Mouse (Mus musculus) midbrain, embryonic 14.5 days (tissue): ENCODE results near the gene Olfr763. TPM values are rescaled to one million over a fixed set of nuclear protein-coding genes. Genes with fewer than 3 reads are reported as not detected.
A peak's percentile ranks its signal among the peaks of the same experiment; 100 is the strongest.

Experiments used
- ATAC-seq: fragments of 200-750 bp; cut with Nextera tagmentation; 2 replicates; pipeline ENCODE4 v1.8.0; 2017; ENCODE audit warnings: moderate number of reproducible peaks, moderate library complexity; ENCODE audit not compliant: low FRiP score, low TSS enrichment
- DNase-seq: peaks from one replicate; pipeline ENCODE4 v3.0.0-alpha.2; 2015
- H3K27ac ChIP-seq: fragments of 300-500 bp; sonication (generic); replicated peaks from 2 replicates; pipeline ENCODE4 v1.5.1; 2014; ENCODE audit warnings: mild to moderate bottlenecking, low read depth, low read length, moderate library complexity
- H3K27me3 ChIP-seq: fragments of 300-500 bp; sonication (generic); 2 replicates; pipeline ENCODE4 v1.6.1; 2014; ENCODE audit warnings: low read length, control low read depth, mixed read lengths; ENCODE audit not compliant: control insufficient read depth, insufficient read depth
- H3K36me3 ChIP-seq: fragments of 300-500 bp; sonication (generic); 2 replicates; pipeline ENCODE4 v1.6.1; 2014; ENCODE audit warnings: low read length, control low read depth; ENCODE audit not compliant: control insufficient read depth, insufficient read depth
- H3K4me1 ChIP-seq: fragments of 300-500 bp; sonication (generic); 2 replicates; pipeline ENCODE4 v1.6.1; 2014; ENCODE audit warnings: mild to moderate bottlenecking, antibody characterized with exemption, low read length, control low read depth; ENCODE audit not compliant: control insufficient read depth, insufficient read depth
- H3K4me2 ChIP-seq: fragments of 300-500 bp; sonication (generic); 2 replicates; pipeline ENCODE4 v1.6.1; 2014; ENCODE audit warnings: mild to moderate bottlenecking, low read length, moderate library complexity
- H3K4me3 ChIP-seq: fragments of 300-500 bp; sonication (generic); replicated peaks from 2 replicates; pipeline ENCODE4 v1.5.1; 2014; ENCODE audit warnings: low read depth, low read length
- H3K9ac ChIP-seq: fragments of 300-500 bp; sonication (generic); replicated peaks from 2 replicates; pipeline ENCODE4 v1.6.1; 2014; ENCODE audit warnings: mild to moderate bottlenecking, low read length, moderate library complexity
- H3K9me3 ChIP-seq: fragments of 300-500 bp; sonication (generic); 2 replicates; pipeline ENCODE4 v1.6.1; 2016; ENCODE audit warnings: low read length, control low read depth, mixed read lengths; ENCODE audit not compliant: control insufficient read depth
- WGBS: fragments of 180-500 bp; shearing (Covaris S2); extraction: QIAGEN DNeasy Blood & Tissue Kit; methylation state at CpG from one replicate; pipeline ENCODE4 v1.1.7; 2014; 5-methylcytosine and 5-hydroxymethylcytosine counted together
- polyA plus RNA-seq: library from polyadenylated mRNA; unstranded; fragments of >200 nt; fragmentation: Nextera tagmentation; extraction: Ambion mirVana; gene quantifications from 2 replicates; pipeline ENCODE4 v1.2.1, GENCODE M21; 2014

The Olfr763 gene
- polyA plus RNA-seq = not detected in 2 replicates

- WGBS = 82% methylated on average over 2 of the region's 2 CpGs
- Histone ChIP-seq H3K9ac (no peak within 1 kb of the TSS), H3K4me2 (no peak within 1 kb of the TSS), H3K36me3 (no peaks in the 10 kb centered on the region), H3K27me3 (no peaks in the 10 kb centered on the region), H3K4me3 (no peak within 1 kb of the TSS), H3K4me1 (no peaks in the 10 kb centered on the region), H3K27ac (no peak within 1 kb of the TSS), H3K9me3 (no peaks in the 10 kb centered on the region)
- ATAC-seq (no peak), DNase-seq (no peak)
Observed at GRCm38 (mm10) chr10:129010288-129010841, at the start of gene Olfr763. Gene Olfr763, plus strand, starts transcription at chr10:129010791.

DNA sequence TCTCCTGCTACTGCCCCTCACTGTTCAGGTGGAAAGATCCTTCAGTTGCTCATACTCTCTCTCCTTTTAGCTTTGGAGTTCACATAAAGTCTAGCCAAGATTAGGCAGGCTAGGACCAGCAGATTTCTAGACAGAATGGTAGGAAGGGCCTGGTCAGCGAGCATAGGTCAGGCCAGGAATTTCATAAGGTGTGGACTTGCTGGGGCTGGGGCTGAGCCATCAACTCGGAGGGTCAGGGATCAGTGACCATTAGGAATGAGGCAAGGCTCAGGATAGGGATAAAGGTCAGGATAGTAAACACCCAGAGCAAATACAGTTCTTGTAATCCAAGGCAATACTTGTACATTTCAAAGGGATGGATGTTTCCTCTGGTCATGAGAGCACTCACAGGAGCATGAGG is 45.6 kb upstream of the Olfr763 start:
- Histone ChIP-seq H3K4me1 (no peaks in the 10 kb centered on the region), H3K36me3 (no peaks in the 10 kb centered on the region), H3K9ac (no peak overlapping the region), H3K27ac (no peak overlapping the region), H3K4me2 (no peak overlapping the region), H3K9me3 (no peaks in the 10 kb centered on the region), H3K4me3 (no peak overlapping the region), H3K27me3 (no peaks in the 10 kb centered on the region)
- ATAC-seq (no peak), DNase-seq (no peak)
- 73% methylated on average over 2 of the region's 2 CpGs for WGBS

DNA sequence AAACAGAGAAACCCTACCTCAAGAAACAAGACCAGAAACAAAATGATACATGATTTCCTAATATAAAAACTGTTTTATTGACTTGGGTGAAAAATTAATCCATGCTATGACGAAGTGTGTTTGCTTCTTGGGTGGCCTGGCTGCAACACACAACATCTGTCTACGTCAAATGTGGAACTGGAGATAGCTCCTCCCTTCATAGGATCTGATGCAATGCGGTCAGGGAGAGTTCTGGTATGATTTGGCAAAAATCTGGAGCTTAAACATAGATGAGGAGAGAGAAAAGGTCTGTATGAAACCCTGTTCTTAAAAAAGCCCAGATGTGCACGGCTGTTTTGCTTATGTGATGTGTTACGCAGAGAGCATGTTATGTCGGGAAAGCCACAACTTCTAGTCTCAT is 44.7 kb upstream of the Olfr763 start:
- ATAC-seq (no peak), DNase-seq (no peak)
- H3K9ac ChIP-seq = no peak overlapping the region
- H3K4me1 ChIP-seq = no peaks in the 10 kb centered on the region
- no peak overlapping the region for H3K27ac ChIP-seq
- no peaks in the 10 kb centered on the region for H3K9me3 ChIP-seq
- H3K36me3 ChIP-seq = no peaks in the 10 kb centered on the region
- whole genome bisulfite sequencing = 92% methylated on average over 6 of the region's 6 CpGs
- no peak overlapping the region for H3K4me3 ChIP-seq
- no peaks in the 10 kb centered on the region for H3K27me3 ChIP-seq
- H3K4me2 ChIP-seq = no peak overlapping the region

- Histone ChIP-seq H3K4me2 (no peak overlapping the region), H3K27me3 (no peaks in the 10 kb centered on the region), H3K27ac (no peak overlapping the region), H3K4me3 (no peak overlapping the region), H3K36me3 (no peaks in the 10 kb centered on the region), H3K9me3 (no peaks in the 10 kb centered on the region), H3K4me1 (no peaks in the 10 kb centered on the region), H3K9ac (no peak overlapping the region)
- no peak for ATAC-seq
- no peak for DNase-seq
- 64% methylated on average over 1 of the region's 1 CpGs for WGBS
Observed at GRCm38 (mm10) chr10:128968341-128968749, 42.2 kb upstream of the Olfr763 start.

- Histone ChIP-seq H3K4me3 (no peak overlapping the region), H3K4me1 (no peaks in the 10 kb centered on the region), H3K27ac (no peak overlapping the region), H3K27me3 (no peaks in the 10 kb centered on the region), H3K9me3 (no peaks in the 10 kb centered on the region), H3K4me2 (no peak overlapping the region), H3K36me3 (no peaks in the 10 kb centered on the region), H3K9ac (no peak overlapping the region)
- WGBS = 56% methylated on average over 1 of the region's 1 CpGs
- ATAC-seq (no peak), DNase-seq (no peak)
Observed at GRCm38 (mm10) chr10:128970740-128971250, 39.8 kb upstream of the Olfr763 start.

GRCm38 (mm10) chr10:128972841-128973240 is 37.8 kb upstream of the Olfr763 start:
- Histone ChIP-seq H3K4me3 (no peak overlapping the region), H3K27ac (no peak overlapping the region), H3K9me3 (no peaks in the 10 kb centered on the region), H3K36me3 (no peaks in the 10 kb centered on the region), H3K9ac (no peak overlapping the region), H3K4me2 (no peak overlapping the region), H3K4me1 (no peaks in the 10 kb centered on the region), H3K27me3 (no peaks in the 10 kb centered on the region)
- no peak for ATAC-seq
- WGBS = 73% methylated on average over 4 of the region's 4 CpGs
- no peak for DNase-seq

GRCm38 (mm10) chr10:128976395-128976794 is 34.2 kb upstream of the Olfr763 start:
- H3K27ac ChIP-seq = no peak overlapping the region
- WGBS = 71% methylated on average over 3 of the region's 3 CpGs

DNA sequence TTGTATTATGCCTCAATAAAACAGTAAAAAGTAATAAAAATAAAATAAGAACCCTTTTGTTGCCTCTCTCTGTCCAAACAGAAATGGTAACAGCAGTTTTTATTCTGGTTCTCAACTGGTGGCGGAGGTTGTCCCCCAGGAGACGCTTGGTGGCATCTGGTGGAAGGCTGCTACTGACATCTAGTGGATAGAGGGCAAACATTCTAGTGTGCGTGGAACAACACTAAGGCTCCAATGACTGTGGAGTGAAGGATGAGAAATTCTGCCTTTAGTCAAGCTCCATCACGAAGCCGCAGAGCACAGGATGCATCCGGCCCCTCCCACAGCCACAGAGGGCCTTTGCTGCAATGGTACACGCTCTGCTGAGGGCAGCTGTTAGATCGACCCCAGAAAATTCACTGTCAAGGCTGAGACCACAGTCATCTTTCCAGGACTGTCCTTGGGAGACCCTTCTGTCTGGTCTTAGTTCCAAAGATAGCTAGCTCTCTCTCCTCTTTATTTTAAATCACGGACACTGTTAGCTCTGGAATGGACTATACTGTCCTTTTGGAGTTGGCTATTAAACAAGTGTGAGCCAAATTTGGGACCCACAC is 33.0 kb upstream of the Olfr763 start:
- ATAC-seq (peak; percentile 77), DNase-seq (peak; percentile 85)
- Histone ChIP-seq H3K4me1 (no peaks in the 10 kb centered on the region), H3K36me3 (no peaks in the 10 kb centered on the region), H3K9me3 (no peaks in the 10 kb centered on the region), H3K27ac (no peak overlapping the region), H3K27me3 (no peaks in the 10 kb centered on the region), H3K4me2 (no peak overlapping the region), H3K4me3 (no peak overlapping the region), H3K9ac (no peak overlapping the region)
- 27% methylated on average over 9 of the region's 9 CpGs for WGBS

More at GRCm38 (mm10) chr10:128976395-128976794, 34.2 kb upstream of the Olfr763 start:
- no peak overlapping the region for H3K4me2 ChIP-seq
- no peaks in the 10 kb centered on the region for H3K9me3 ChIP-seq
- H3K27me3 ChIP-seq = no peaks in the 10 kb centered on the region
- H3K36me3 ChIP-seq = no peaks in the 10 kb centered on the region
- ATAC-seq (no peak), DNase-seq (no peak)
- no peak overlapping the region for H3K4me3 ChIP-seq
- H3K9ac ChIP-seq = no peak overlapping the region
- H3K4me1 ChIP-seq = no peaks in the 10 kb centered on the region
